Mouse (Mus musculus) megakaryocyte, embryonic 14.5 days (primary cell): ENCODE measurements around the gene Actr5. TPM values are rescaled to one million over a fixed set of nuclear protein-coding genes. Genes with fewer than 3 reads are reported as not detected.

ENCODE experiments used
- H3K27me3 ChIP-seq: replicated peaks from 2 replicates; pipeline ENCODE3; 2012; ENCODE audit warnings: inconsistent platforms
- H3K36me3 ChIP-seq: replicated peaks from 2 replicates; pipeline ENCODE3; 2012; ENCODE audit warnings: low read length, inconsistent platforms, mixed read lengths
- H3K4me1 ChIP-seq: 2 replicates; pipeline ENCODE4 v1.6.1; 2012; ENCODE audit warnings: inconsistent platforms
- H3K4me3 ChIP-seq: replicated peaks from 2 replicates; pipeline ENCODE3; 2012; ENCODE audit warnings: moderate library complexity, mild to moderate bottlenecking, inconsistent platforms
- H3K9me3 ChIP-seq: 2 replicates; pipeline ENCODE4 v1.6.1; 2012; ENCODE audit warnings: inconsistent platforms
- FLI1 ChIP-seq: IDR thresholded peaks from 2 replicates; pipeline ENCODE4 v1.6.1; 2012; ENCODE audit warnings: low read length, inconsistent platforms, mixed read lengths
- GATA1 ChIP-seq: IDR thresholded peaks from 3 replicates; pipeline ENCODE4 v1.6.1; 2012; ENCODE audit warnings: mixed read lengths, low read length, inconsistent platforms, borderline replicate concordance
- polyA plus RNA-seq: library from polyadenylated mRNA; stranded (reverse); fragments of >175 nt; gene quantifications from 2 replicates; pipeline ENCODE4 v1.2.3, GENCODE M21; 2012; ENCODE audit warnings: low replicate concordance; ENCODE audit not compliant: insufficient read depth

Actr5 gene
- polyA plus RNA-seq, 1 experiment: 5.7 TPM

- H3K4me3 ChIP-seq: peak overlapping the region; percentile 85
- peaks cover 4% of the 10 kb centered on the region for H3K9me3 ChIP-seq
- peaks cover 99% of the 10 kb centered on the region for H3K27me3 ChIP-seq
- H3K4me1 ChIP-seq: peaks cover 64% of the 10 kb centered on the region
- TF ChIP-seq GATA1 (no peak), FLI1 (no peak)
- no peaks in the 10 kb centered on the region for H3K36me3 ChIP-seq
Measured at GRCm38 (mm10) chr2:158613541-158614417, 10.9 kb upstream of the Actr5 start.

DNA sequence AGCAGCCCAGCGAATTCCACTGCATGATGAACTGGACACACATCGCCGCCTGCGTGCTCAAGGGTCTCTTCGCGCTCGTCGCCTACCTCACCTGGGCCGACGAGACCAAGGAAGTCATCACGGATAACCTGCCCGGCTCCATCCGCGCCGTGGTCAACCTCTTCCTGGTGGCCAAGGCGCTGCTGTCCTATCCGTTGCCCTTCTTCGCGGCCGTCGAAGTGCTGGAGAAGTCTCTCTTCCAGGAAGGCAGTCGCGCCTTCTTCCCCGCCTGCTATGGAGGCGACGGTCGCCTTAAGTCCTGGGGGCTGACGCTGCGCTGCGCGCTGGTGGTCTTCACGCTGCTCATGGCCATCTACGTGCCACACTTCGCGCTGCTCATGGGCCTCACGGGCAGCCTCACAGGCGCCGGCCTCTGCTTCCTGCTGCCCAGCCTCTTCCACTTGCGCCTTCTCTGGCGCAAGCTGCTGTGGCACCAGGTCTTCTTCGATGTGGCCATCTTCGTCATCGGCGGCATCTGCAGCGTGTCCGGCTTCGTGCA is 10.2 kb upstream of the Actr5 start:
- Histone ChIP-seq H3K27me3 (peaks cover 98% of the 10 kb centered on the region), H3K4me1 (peaks cover 64% of the 10 kb centered on the region), H3K4me3 (peak overlapping the region; percentile 85), H3K9me3 (peaks cover 4% of the 10 kb centered on the region), H3K36me3 (no peaks in the 10 kb centered on the region)
- no peak for TF ChIP-seq GATA1
- no peak for TF ChIP-seq FLI1

- TF ChIP-seq GATA1 (no peak), FLI1 (no peak)
- Histone ChIP-seq H3K4me1 (peaks cover 60% of the 10 kb centered on the region), H3K9me3 (peaks cover 4% of the 10 kb centered on the region), H3K36me3 (no peaks in the 10 kb centered on the region), H3K4me3 (peak overlapping the region; percentile 56), H3K27me3 (peaks cover 97% of the 10 kb centered on the region)
Measured at GRCm38 (mm10) chr2:158615161-158615680, 9.5 kb upstream of the Actr5 start.

DNA sequence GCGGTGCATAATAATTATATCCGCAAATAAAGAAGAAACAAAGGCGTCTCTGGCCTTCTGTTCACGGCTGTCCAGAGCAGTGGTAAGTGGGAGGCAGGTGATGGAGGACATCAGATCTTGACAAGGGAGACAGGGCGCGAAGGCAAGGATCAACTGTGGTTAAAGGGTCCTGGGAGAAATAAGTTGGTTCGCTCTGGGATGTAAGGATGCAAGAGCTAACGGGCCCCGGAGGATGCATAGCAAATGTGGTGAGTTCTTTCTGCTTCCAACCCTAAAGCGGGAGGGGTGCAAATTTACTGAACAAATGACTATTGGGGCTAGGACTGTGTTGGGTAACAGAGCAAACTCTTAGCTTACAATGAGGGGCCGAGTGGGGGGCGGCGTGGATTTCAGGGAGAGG is 9.0 kb upstream of the Actr5 start:
- Histone ChIP-seq H3K4me3 (no peak overlapping the region), H3K36me3 (no peaks in the 10 kb centered on the region), H3K9me3 (peaks cover 4% of the 10 kb centered on the region), H3K27me3 (peaks cover 95% of the 10 kb centered on the region), H3K4me1 (peaks cover 57% of the 10 kb centered on the region)
- TF ChIP-seq FLI1 (no peak), GATA1 (no peak)

DNA sequence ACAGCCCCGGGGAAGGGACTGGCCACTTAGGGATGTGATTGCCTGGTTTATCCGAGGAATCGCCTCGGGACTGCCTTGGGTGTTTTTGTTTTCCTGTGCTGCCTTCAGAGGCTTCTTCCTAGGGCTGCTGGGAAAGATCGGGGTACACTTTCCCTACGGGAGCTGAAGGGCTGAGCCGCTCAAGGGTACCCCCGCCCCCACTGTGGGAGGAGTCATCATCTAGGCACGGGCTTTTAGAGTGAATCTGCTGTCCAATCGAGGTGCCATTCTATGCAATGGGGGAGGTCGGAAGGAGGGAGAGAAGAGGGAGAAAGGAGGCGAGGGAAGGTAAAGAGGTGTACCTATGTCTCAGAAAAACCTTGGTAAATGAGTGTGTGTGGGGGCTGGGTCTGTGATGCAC is 8.4 kb upstream of the Actr5 start:
- Histone ChIP-seq H3K9me3 (peaks cover 4% of the 10 kb centered on the region), H3K27me3 (peaks cover 95% of the 10 kb centered on the region), H3K4me1 (peaks cover 51% of the 10 kb centered on the region), H3K36me3 (no peaks in the 10 kb centered on the region), H3K4me3 (no peak overlapping the region)
- no peak for TF ChIP-seq FLI1

DNA sequence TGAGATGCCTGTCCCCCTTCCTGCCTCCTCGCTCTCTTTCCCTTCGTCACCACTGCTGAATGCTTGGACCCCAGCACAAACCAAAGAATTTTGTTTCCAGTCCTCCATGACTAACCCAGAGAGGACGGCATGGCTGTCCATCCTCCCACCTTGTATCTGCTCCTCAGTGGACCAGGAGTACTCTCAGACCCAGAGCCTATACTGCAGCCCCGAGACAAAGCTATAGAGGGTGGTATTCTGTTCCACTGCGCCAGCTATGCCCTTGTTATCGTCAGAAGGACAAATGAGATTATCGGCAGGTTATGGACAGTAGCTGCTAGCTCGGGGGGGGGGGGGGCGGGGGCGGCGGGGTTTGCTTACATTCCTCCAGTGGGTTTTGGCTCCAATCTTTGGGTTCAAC is 7.9 kb upstream of the Actr5 start:
- Histone ChIP-seq H3K9me3 (peaks cover 4% of the 10 kb centered on the region), H3K27me3 (peaks cover 95% of the 10 kb centered on the region), H3K4me3 (no peak overlapping the region), H3K4me1 (peaks cover 48% of the 10 kb centered on the region), H3K36me3 (no peaks in the 10 kb centered on the region)
- TF ChIP-seq GATA1 (no peak), FLI1 (no peak)

- Histone ChIP-seq H3K9me3 (no peaks in the 10 kb centered on the region), H3K4me1 (peaks cover 23% of the 10 kb centered on the region), H3K36me3 (peaks cover 41% of the 10 kb centered on the region), H3K4me3 (peak overlapping the region; percentile 93), H3K27me3 (peaks cover 24% of the 10 kb centered on the region)
- TF ChIP-seq GATA1: no peak
- no peak for TF ChIP-seq FLI1
Measured at GRCm38 (mm10) chr2:158625231-158625630, 543 bp downstream of the Actr5 start.

DNA sequence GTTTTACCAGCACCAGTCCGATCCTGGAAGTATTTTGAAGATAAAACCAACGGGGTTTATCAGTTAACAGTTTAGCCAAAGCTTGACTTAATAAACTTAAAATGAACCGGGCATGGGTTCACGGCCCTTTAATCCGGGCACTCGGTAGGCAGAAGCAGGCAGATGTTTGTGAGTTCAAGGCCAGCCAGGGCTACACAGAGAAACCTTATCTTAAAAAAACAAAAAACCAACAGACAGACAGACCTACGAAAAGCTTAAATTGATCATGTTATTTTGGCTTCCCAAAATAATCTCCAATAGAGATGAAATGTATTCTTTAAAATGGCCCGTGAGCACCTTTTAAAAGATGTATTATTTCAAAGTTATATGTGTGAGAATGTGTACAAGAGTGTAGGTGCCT is 1.0 kb downstream of the Actr5 start:
- H3K27me3 ChIP-seq: peaks cover 21% of the 10 kb centered on the region
- H3K9me3 ChIP-seq: no peaks in the 10 kb centered on the region
- H3K4me3 ChIP-seq: peak overlapping the region; percentile 93
- peaks cover 46% of the 10 kb centered on the region for H3K36me3 ChIP-seq
- H3K4me1 ChIP-seq: peaks cover 23% of the 10 kb centered on the region
- no peak for TF ChIP-seq FLI1
- TF ChIP-seq GATA1: no peak

DNA sequence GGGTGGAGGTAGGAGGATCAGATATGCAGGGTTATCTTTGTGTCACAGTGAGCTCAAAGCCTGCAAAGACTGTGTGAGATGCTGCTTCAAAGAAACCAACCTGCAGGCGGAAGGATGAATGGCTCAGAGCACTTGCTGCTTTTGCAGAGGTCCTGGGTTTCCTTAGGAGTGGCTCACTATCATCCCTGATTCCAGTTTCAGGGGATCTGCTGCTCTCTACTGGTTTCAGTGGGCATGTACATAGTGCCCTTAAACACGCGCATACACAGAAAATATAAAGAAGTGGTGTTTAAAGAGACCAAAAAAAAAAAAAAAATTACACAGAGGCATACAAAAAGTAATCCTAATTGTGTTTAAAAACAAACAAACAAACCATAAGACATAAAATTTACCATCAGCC is 4.2 kb downstream of the Actr5 start:
- Histone ChIP-seq H3K4me1 (peaks cover 23% of the 10 kb centered on the region), H3K9me3 (no peaks in the 10 kb centered on the region), H3K36me3 (peaks cover 77% of the 10 kb centered on the region), H3K4me3 (no peak overlapping the region), H3K27me3 (no peaks in the 10 kb centered on the region)
- TF ChIP-seq FLI1: no peak

DNA sequence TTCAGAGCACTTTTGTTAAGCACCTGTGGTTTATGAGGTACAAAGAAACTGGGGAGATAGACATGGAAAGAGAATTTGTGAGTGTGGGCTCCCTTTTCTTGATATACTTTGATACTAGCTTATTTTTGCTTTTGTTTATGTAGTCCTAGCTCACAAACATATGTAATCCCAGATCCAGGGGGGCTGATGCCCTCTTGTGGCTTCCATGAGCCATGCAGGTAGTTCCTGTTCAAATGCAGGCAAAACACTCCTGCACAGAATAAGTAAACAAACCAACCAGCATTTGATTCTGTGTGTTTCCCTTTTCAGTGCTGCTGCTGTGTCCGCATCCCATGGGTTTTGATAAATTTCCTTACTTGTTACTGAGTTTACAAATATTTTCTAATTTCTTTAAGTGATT is 4.7 kb downstream of the Actr5 start:
- Histone ChIP-seq H3K27me3 (no peaks in the 10 kb centered on the region), H3K4me1 (peaks cover 21% of the 10 kb centered on the region), H3K4me3 (no peak overlapping the region), H3K9me3 (no peaks in the 10 kb centered on the region), H3K36me3 (peaks cover 80% of the 10 kb centered on the region)
- TF ChIP-seq GATA1 (no peak), FLI1 (no peak)
